Mouse (Mus musculus) testis, adult 2 months (tissue): ENCODE measurements around the gene Rac2.

ENCODE experiments used
- CTCF ChIP-seq: fragments of 200-500 bp; IDR thresholded peaks from 2 replicates; pipeline ENCODE4 v1.5.1; 2012; ENCODE audit warnings: low read depth, mild to moderate bottlenecking, inconsistent platforms, low read length, moderate library complexity; ENCODE audit not compliant: control insufficient read depth, insufficient read depth, insufficient replicate concordance
- POLR2A ChIP-seq: fragments of 200-500 bp; IDR thresholded peaks from 2 replicates; pipeline ENCODE4 v1.6.1; 2012; ENCODE audit warnings: low read depth, mild to moderate bottlenecking, inconsistent platforms, low read length, moderate library complexity; ENCODE audit not compliant: control insufficient read depth

DNA sequence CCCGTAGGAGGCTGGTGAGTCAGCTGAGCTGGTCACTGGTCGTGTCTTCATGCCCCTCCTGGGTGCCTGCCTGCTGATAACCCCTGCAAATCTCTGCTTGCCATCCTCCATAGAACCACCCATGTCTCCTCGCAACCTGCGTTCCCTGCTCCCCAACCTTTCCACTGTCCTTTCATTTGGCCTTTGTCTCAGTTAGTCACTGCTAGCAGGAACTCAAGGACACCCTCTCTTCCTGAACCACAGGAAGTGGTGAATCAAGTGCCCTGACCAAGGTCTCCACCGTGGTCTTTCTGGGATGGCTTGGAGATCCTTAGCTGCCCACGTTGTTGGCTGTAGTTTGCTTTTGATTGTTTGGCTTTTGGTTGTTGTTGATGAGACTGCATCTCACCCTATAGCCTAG lies 28.6 kb upstream of the Rac2 start:
- TF ChIP-seq POLR2A (no peak), CTCF (no peak)
